Mouse (Mus musculus) bone marrow macrophage, adult 2 months (primary cell): Measurements from ENCODE around the gene Cyfip2. TPM values are rescaled to one million over a fixed set of nuclear protein-coding genes. Genes with fewer than 3 reads are reported as not detected.

ENCODE experiments used
- H3K27ac ChIP-seq: 2 replicates; pipeline ENCODE4 v1.5.1; 2012; ENCODE audit warnings: low read depth, low read length; ENCODE audit not compliant: insufficient read depth
- H3K4me1 ChIP-seq: 2 replicates; pipeline ENCODE4 v1.6.1; 2012; ENCODE audit warnings: low read length; ENCODE audit not compliant: control insufficient read depth, insufficient read depth
- H3K4me3 ChIP-seq: 2 replicates; pipeline ENCODE4 v1.5.1; 2012; ENCODE audit warnings: mild to moderate bottlenecking, low read length, moderate library complexity; ENCODE audit not compliant: insufficient read depth
- CTCF ChIP-seq: IDR thresholded peaks from 2 replicates; pipeline ENCODE4 v1.5.1; 2012; ENCODE audit warnings: low read depth, mild to moderate bottlenecking, low read length, moderate library complexity
- POLR2A ChIP-seq: IDR thresholded peaks from 2 replicates; pipeline ENCODE4 v1.6.1; 2012; ENCODE audit warnings: mild to moderate bottlenecking, low read depth, low read length, borderline replicate concordance
- polyA plus RNA-seq: library from polyadenylated mRNA; stranded (reverse); fragments of >200 nt; gene quantifications from 2 replicates; pipeline ENCODE4 v1.2.4, GENCODE M21; 2012; ENCODE audit not compliant: missing spikeins, insufficient read depth, insufficient read length

Cyfip2 gene
- polyA plus RNA-seq, 1 experiment: 11.4 TPM

- Histone ChIP-seq H3K4me1 (no peaks in the 10 kb centered on the region), H3K27ac (no peak overlapping the region), H3K4me3 (no peak overlapping the region)
- TF ChIP-seq CTCF (no peak), POLR2A (no peak)
Observed at GRCm38 (mm10) chr11:46177246-46178043, 135.2 kb downstream of the Cyfip2 start.

GRCm38 (mm10) chr11:46176155-46176554 is 136.5 kb downstream of the Cyfip2 start:
- Histone ChIP-seq H3K4me3 (no peak overlapping the region), H3K27ac (no peak overlapping the region), H3K4me1 (no peaks in the 10 kb centered on the region)
- no peak for TF ChIP-seq POLR2A
- TF ChIP-seq CTCF: no peak

GRCm38 (mm10) chr11:46172128-46172527 is 140.5 kb downstream of the Cyfip2 start:
- Histone ChIP-seq H3K4me3 (no peak overlapping the region), H3K27ac (no peak overlapping the region), H3K4me1 (no peaks in the 10 kb centered on the region)
- no peak for TF ChIP-seq POLR2A

DNA sequence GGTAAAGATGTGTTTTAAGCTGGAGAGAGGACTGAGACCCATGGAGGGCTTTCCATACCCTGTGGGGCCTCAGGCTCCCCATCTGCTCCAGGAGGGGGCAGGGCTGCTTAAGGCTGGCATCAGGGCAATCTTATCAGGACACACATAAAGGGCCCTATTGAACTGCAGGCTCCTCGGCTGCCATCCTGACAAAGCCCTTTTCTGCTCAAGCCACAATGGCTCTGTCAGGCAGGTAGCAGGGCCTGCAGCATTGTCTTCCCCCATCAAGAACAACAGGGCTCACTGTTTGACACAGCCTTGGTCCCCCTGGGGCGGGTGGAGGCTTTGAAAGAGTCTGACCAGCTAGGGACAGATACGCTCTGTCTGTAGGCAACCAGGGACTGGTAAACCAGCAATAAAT is 142.8 kb downstream of the Cyfip2 start:
- Histone ChIP-seq H3K4me3 (no peak overlapping the region), H3K27ac (no peak overlapping the region), H3K4me1 (no peaks in the 10 kb centered on the region)
- no peak for TF ChIP-seq POLR2A
- TF ChIP-seq CTCF: no peak

DNA sequence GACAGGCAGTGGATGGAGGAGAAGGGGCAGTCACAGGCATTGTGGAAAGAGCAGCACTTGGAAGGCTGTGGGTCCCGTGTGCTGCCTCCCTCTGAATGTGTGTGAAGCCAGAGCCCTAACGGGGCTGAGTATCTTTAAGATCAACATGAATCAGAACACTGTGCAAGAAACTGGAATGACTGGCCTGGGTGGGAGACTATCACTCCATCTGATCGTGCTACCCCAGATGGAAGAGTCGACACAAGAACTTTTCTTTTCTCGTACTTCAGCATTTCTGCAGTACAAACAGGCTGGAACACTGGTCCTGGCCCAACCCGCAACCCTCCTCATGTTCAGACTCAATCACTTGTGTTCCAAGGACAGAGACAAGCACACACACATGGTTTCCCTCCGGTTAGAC is 144.2 kb downstream of the Cyfip2 start:
- no peaks in the 10 kb centered on the region for H3K4me1 ChIP-seq
- no peak overlapping the region for H3K4me3 ChIP-seq
- H3K27ac ChIP-seq: no peak overlapping the region
- TF ChIP-seq CTCF: no peak
- TF ChIP-seq POLR2A: no peak

DNA sequence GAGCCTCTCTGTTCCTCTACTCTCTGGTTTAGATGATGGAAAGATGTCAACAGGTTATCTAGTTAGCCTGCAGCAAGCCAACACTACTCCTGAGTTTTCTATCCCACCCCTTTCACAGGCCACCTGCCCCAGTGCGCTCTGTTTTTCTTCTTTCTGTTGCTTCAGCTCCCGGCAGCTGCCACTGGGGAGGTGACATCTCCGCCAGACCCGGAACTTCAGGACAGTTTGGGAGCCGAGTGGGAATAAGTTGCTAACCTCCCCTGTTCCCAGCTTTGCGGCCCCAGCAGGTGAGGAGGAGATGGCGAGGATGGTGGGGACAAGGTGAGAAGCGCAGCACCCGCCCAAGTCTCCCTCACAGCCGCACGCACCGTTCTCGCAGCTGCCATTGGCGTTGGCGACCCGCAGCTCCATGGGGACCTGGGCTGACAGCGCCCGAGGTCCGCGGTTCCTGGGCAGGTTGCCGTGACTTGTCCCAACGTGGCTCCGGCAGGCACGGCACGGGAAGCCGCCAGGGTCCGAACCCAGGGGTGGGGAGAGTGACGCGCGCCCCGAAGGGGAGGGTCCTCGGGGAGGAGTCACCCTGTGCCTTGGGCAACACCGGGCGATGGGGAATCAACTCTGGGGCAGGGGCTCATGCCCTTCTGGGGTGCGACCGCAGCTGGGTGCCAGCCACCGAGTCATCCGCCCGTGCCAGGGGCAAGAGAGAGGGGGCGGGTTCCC is 146.6 kb downstream of the Cyfip2 start, which contains the start of gene Nipal4:
Gene Nipal4, minus strand, starts transcription at position 643 of the 720 bp plus-strand sequence.
- no peak for TF ChIP-seq POLR2A
- TF ChIP-seq CTCF: no peak
- H3K4me3 ChIP-seq: peak within 1 kb of the TSS; percentile 64
- no peak within 1 kb of the TSS for H3K27ac ChIP-seq
- no peaks in the 10 kb centered on the region for H3K4me1 ChIP-seq

GRCm38 (mm10) chr11:46157462-46157861 is 155.2 kb downstream of the Cyfip2 start:
- TF ChIP-seq CTCF: no peak
- TF ChIP-seq POLR2A: no peak
- Histone ChIP-seq H3K4me3 (no peak overlapping the region), H3K27ac (no peak overlapping the region), H3K4me1 (no peaks in the 10 kb centered on the region)

DNA sequence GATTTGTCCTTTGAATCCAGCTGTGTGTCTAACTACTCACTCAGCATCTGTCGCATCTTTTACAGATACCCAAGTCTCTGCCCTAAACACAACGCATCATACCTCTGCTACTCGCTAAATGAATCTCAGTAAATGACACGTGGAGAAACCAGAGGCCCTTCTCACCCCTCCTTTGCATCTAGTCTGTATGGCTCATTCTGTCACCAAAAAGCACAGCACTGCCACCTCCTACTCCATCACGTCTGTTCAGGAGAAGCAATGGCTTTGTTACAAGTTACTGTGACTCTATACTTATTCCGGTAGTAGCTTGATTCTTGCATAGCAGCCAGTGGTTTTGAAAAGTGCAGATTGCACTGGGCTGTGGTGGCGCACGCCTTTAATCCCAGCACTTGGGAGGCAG is 155.7 kb downstream of the Cyfip2 start:
- no peak overlapping the region for H3K27ac ChIP-seq
- H3K4me1 ChIP-seq: no peaks in the 10 kb centered on the region
- no peak for TF ChIP-seq CTCF
- H3K4me3 ChIP-seq: no peak overlapping the region

GRCm38 (mm10) chr11:46146619-46147018 is 166.0 kb downstream of the Cyfip2 start:
- H3K4me3 ChIP-seq: no peak overlapping the region
- no peaks in the 10 kb centered on the region for H3K4me1 ChIP-seq
- no peak overlapping the region for H3K27ac ChIP-seq
- TF ChIP-seq CTCF: no peak
- TF ChIP-seq POLR2A: no peak

GRCm38 (mm10) chr11:46145163-46145875 is 167.3 kb downstream of the Cyfip2 start:
- Histone ChIP-seq H3K27ac (no peak overlapping the region), H3K4me1 (no peaks in the 10 kb centered on the region), H3K4me3 (no peak overlapping the region)
- TF ChIP-seq CTCF: no peak
- TF ChIP-seq POLR2A: no peak

Other genes with a start within 250 kb of the Cyfip2 start
- gene Nipal4, start 146.4 kb downstream of the Cyfip2 start, polyA plus RNA-seq: not detected in 2 replicates
- not detected in 2 replicates for gene Fndc9, start 77.3 kb downstream of the Cyfip2 start, polyA plus RNA-seq
- 0.35 TPM in 1 of 2 replicates, not detected in the other for gene Itk, start 76.7 kb upstream of the Cyfip2 start, polyA plus RNA-seq
- gene Fam71b, start 83.7 kb upstream of the Cyfip2 start, polyA plus RNA-seq: not detected in 2 replicates
- gene Med7, start 124.1 kb upstream of the Cyfip2 start, polyA plus RNA-seq: 33.4 and 39.9 TPM in 2 replicates
- gene Havcr2, start 142.1 kb upstream of the Cyfip2 start, polyA plus RNA-seq: 22.1 and 27.7 TPM in 2 replicates
- gene Gm12169, start 211.4 kb upstream of the Cyfip2 start, polyA plus RNA-seq: not detected in 2 replicates